In genomic region chr8:118169001-118169413, GRCm38 (mm10) we compare ENCODE assay signal across 11 mouse cellular contexts.
DNase-seq lines count a peak whose midpoint lies in the region; ATAC-seq and TF ChIP-seq lines count a peak whose summit lies in the region.
"Had no signal": no experiment of that assay in that cellular context is flagged by ENCODE, and none has a peak within 500 bp of the region (broad histone marks: within the 10 kb centered on the region; RNA-seq: fewer than 3 reads in every experiment).

No protein-coding gene starts in this region.

- no peaks in the 10 kb centered on the region for H3K9me3 ChIP-seq in midbrain, postnatal 0 days (ENCODE audit: low read length)
- H3K9me3 ChIP-seq in heart, embryonic 11.5 days (replicated peaks; ENCODE audit: control insufficient read depth, low read length): no peaks in the 10 kb centered on the region

- H3K9ac ChIP-seq in midbrain, postnatal 0 days (replicated peaks; ENCODE audit: low read length, poor library complexity, severe bottlenecking): no peak overlapping the region
- H3K9ac ChIP-seq in heart, embryonic 11.5 days (ENCODE audit: low read depth, low read length): no peak overlapping the region

- intact Hi-C loops in left cerebral cortex, postnatal 4 days (cut with DNase I): no loop called here

- WGBS in midbrain, postnatal 0 days: 33% methylated on average over 7 of the region's 7 CpGs
- WGBS in heart, embryonic 11.5 days (ENCODE audit: insufficient replicate concordance): 61% methylated on average over 7 of the region's 7 CpGs

- peak; percentile 72 for ATAC-seq in frontal cortex, adult (ENCODE audit: low TSS enrichment)
- no peak for ATAC-seq in midbrain, postnatal 0 days (ENCODE audit: low FRiP score)
- no peak for ATAC-seq in megakaryocyte, adult 5-6 weeks (ENCODE audit: poor library complexity, severe bottlenecking)
- no peak for ATAC-seq in heart, embryonic 11.5 days (replicated peaks; ENCODE audit: insufficient number of reproducible peaks, low FRiP score, low TSS enrichment)

- H3K36me3 ChIP-seq in midbrain, postnatal 0 days (ENCODE audit: insufficient read depth, low read length): no peaks in the 10 kb centered on the region
- H3K36me3 ChIP-seq in heart, embryonic 11.5 days (ENCODE audit: control insufficient read depth, insufficient read depth, low read length): no peaks in the 10 kb centered on the region

- H3K4me1 ChIP-seq in midbrain, postnatal 0 days (ENCODE audit: insufficient read depth, low read length): no peaks in the 10 kb centered on the region
- H3K4me1 ChIP-seq in heart, embryonic 11.5 days (ENCODE audit: control insufficient read depth, insufficient read depth, low read length): no peaks in the 10 kb centered on the region

- DNase-seq in frontal cortex, postnatal 25 days (ENCODE audit: low spot score in 2 of 2): no peak
- DNase-seq in left cerebral cortex, postnatal 4 days: peak; percentile 31
- no peak for DNase-seq in left cerebral cortex, adult 8-10 months (ENCODE audit: low spot score in 2 of 2)
- peak; percentile 8 for DNase-seq in embryo, embryonic 10.5 days (ENCODE audit: low spot score)
- peak; percentile 71 for DNase-seq in midbrain, postnatal 0 days (ENCODE audit: low spot score)
- DNase-seq: adrenal gland, postnatal 36 days; cerebellum, adult 18-20 months; kidney, adult 11 months had no signal

- no peak overlapping the region for H3K4me3 ChIP-seq in midbrain, postnatal 0 days (ENCODE audit: low read depth, low read length)
- H3K4me3 ChIP-seq in heart, embryonic 11.5 days (ENCODE audit: low read depth, low read length): no peak overlapping the region

- H3K4me2 ChIP-seq in midbrain, postnatal 0 days (ENCODE audit: low read depth, low read length, poor library complexity, severe bottlenecking): no peak overlapping the region
- H3K4me2 ChIP-seq in heart, embryonic 11.5 days: no peak overlapping the region

- TF ChIP-seq CTCF in midbrain, postnatal 0 days (IDR thresholded peaks at IDR 0.05): peak; percentile 68

- no peak overlapping the region for H3K27ac ChIP-seq in midbrain, postnatal 0 days (ENCODE audit: low read depth, low read length)
- H3K27ac ChIP-seq in heart, embryonic 11.5 days (ENCODE audit: low read depth, low read length): no peak overlapping the region

- no peaks in the 10 kb centered on the region for H3K27me3 ChIP-seq in midbrain, postnatal 0 days (ENCODE audit: insufficient read depth, low read length)
- H3K27me3 ChIP-seq in heart, embryonic 11.5 days (ENCODE audit: control insufficient read depth, insufficient read depth, low read length): no peaks in the 10 kb centered on the region

Comparison
In these comparisons a context has a peak if more than half of its experiments do, and no peak if none do; other contexts are left out.
1. DNase-seq: peak in left cerebral cortex, postnatal 4 days (single experiment), embryo, embryonic 10.5 days (single experiment) and midbrain, postnatal 0 days (single experiment); none in frontal cortex, postnatal 25 days (0 of 2) and left cerebral cortex, adult 8-10 months (0 of 2).